Mouse (Mus musculus) CH12.LX (cell line): ENCODE measurements at regions not wholly inside any gene's neighbourhood (a gene's known extent, or its start where the extent isn't known, plus 50 kb on each side); places are given as distances from the start of the nearest gene placed in this dataset.

ENCODE experiments used
- DNase-seq: peaks from one replicate; pipeline ENCODE4 v3.0.0-alpha.2; 2013; ENCODE audit errors: extremely low read depth
- H3K27ac ChIP-seq: 2 replicates; pipeline ENCODE4 v1.5.1; 2012; ENCODE audit warnings: low read depth, mild to moderate bottlenecking, control low read depth, moderate library complexity; ENCODE audit not compliant: insufficient read depth
- H3K27me3 ChIP-seq: replicated peaks from 2 replicates; pipeline ENCODE3; 2012; ENCODE audit warnings: inconsistent platforms
- H3K36me3 ChIP-seq, 2 experiments: replicated peaks in 1 of 2; 2 replicates each; pipeline versions ENCODE3 to v1.6.1; 2012; ENCODE audit warnings: inconsistent platforms in 1 of 2, low read length in 1 of 2, mild to moderate bottlenecking in 1 of 2, mixed read lengths in 1 of 2, moderate library complexity in 1 of 2; ENCODE audit not compliant: control insufficient read depth in 1 of 2, insufficient read depth in 1 of 2
- H3K4me1 ChIP-seq, 2 experiments: 2 replicates each; pipeline ENCODE4 v1.6.1; 2012; ENCODE audit warnings: inconsistent platforms in 1 of 2, moderate library complexity in 1 of 2; ENCODE audit not compliant: insufficient read depth in 2 of 2, control insufficient read depth in 1 of 2
- H3K4me2 ChIP-seq: 2 replicates; pipeline ENCODE4 v1.6.1; 2012; ENCODE audit warnings: low read depth, mild to moderate bottlenecking, control low read depth; ENCODE audit not compliant: poor library complexity, insufficient read depth, severe bottlenecking
- H3K4me3 ChIP-seq, 3 experiments: fragments of 150-350 bp in 1 of 3; sonication (generic) in 1 of 3; replicated peaks in 1 of 3; 2 replicates each; pipeline versions ENCODE3 to v1.5.1; 2011 to 2012; ENCODE audit warnings: low read depth in 2 of 3, low read length in 2 of 3, mild to moderate bottlenecking in 2 of 3, moderate library complexity in 2 of 3, control low read depth in 1 of 3, improper control_type of control experiment in 1 of 3, inconsistent platforms in 1 of 3, mixed read lengths in 1 of 3; ENCODE audit not compliant: poor library complexity in 1 of 3
- H3K79me2 ChIP-seq: replicated peaks from 2 replicates; pipeline ENCODE4 v1.6.1; 2012; ENCODE audit warnings: mild to moderate bottlenecking, moderate library complexity; ENCODE audit not compliant: control insufficient read depth, poor library complexity, insufficient read depth, severe bottlenecking; ENCODE audit errors: extremely low read depth
- H3K9ac ChIP-seq: 2 replicates; pipeline ENCODE4 v1.6.1; 2012; ENCODE audit warnings: low read depth, mild to moderate bottlenecking, control low read depth, moderate library complexity; ENCODE audit not compliant: insufficient read depth
- H3K9me3 ChIP-seq: replicated peaks from 2 replicates; pipeline ENCODE3; 2012; ENCODE audit warnings: low read length, inconsistent platforms, mixed read lengths
- BHLHE40 ChIP-seq: IDR thresholded peaks from 2 replicates; pipeline ENCODE4 v1.6.1; 2011; ENCODE audit warnings: mild to moderate bottlenecking, low read depth, low read length, improper control_type of control experiment
- CHD1 ChIP-seq: IDR thresholded peaks from 2 replicates; pipeline ENCODE4 v1.6.1; 2012; ENCODE audit warnings: low read depth, low read length, improper control_type of control experiment, inconsistent platforms
- EP300 ChIP-seq: IDR thresholded peaks from 2 replicates; pipeline ENCODE4 v1.6.1; 2011; ENCODE audit warnings: low read length, improper control_type of control experiment
- ETS1 ChIP-seq: conservative IDR thresholded peaks from 2 replicates; pipeline ENCODE4 v1.6.1; 2012; ENCODE audit warnings: low read depth, mild to moderate bottlenecking, inconsistent platforms, low read length, improper control_type of control experiment, moderate library complexity
- GABPA ChIP-seq: IDR thresholded peaks from 2 replicates; pipeline ENCODE4 v1.6.1; 2012; ENCODE audit warnings: low read depth, low read length, improper control_type of control experiment, inconsistent platforms; ENCODE audit not compliant: insufficient replicate concordance
- IRF4 ChIP-seq: IDR thresholded peaks from 2 replicates; pipeline ENCODE4 v1.6.1; 2014; ENCODE audit warnings: low read depth, mild to moderate bottlenecking, inconsistent platforms, low read length, improper control_type of control experiment
- MEF2A ChIP-seq: IDR thresholded peaks from 2 replicates; pipeline ENCODE4 v1.6.1; 2014; ENCODE audit warnings: low read depth, mild to moderate bottlenecking, inconsistent platforms, low read length, improper control_type of control experiment, borderline replicate concordance
- MYC ChIP-seq: IDR thresholded peaks from 2 replicates; pipeline ENCODE4 v1.6.1; 2011; ENCODE audit warnings: low read depth, mild to moderate bottlenecking, improper control_type of control experiment, low read length
- POLR2AphosphoS2 ChIP-seq: IDR thresholded peaks from 2 replicates; pipeline ENCODE4 v1.6.1; 2011; ENCODE audit warnings: low read depth, low read length, improper control_type of control experiment
- RCOR1 ChIP-seq: conservative IDR thresholded peaks from 2 replicates; pipeline ENCODE4 v1.6.1; 2012; ENCODE audit warnings: low read depth, mild to moderate bottlenecking, inconsistent platforms, low read length, improper control_type of control experiment
- USF1 ChIP-seq: IDR thresholded peaks from 2 replicates; pipeline ENCODE4 v1.6.1; 2014; ENCODE audit warnings: low read depth, mild to moderate bottlenecking, inconsistent platforms, low read length, improper control_type of control experiment
- ZC3H11A ChIP-seq: IDR thresholded peaks from 2 replicates; pipeline ENCODE4 v1.6.1; 2012; ENCODE audit warnings: low read depth, mild to moderate bottlenecking, inconsistent platforms, low read length, improper control_type of control experiment
- ZKSCAN1 ChIP-seq: IDR thresholded peaks from 2 replicates; pipeline ENCODE4 v1.6.1; 2012; ENCODE audit warnings: low read depth, inconsistent platforms, low read length, improper control_type of control experiment, borderline replicate concordance
- ZMIZ1 ChIP-seq: IDR thresholded peaks from 2 replicates; pipeline ENCODE4 v1.6.1; 2012; ENCODE audit warnings: low read depth, mild to moderate bottlenecking, inconsistent platforms, low read length, improper control_type of control experiment
- dilution Hi-C: fragments of 300-500 bp; cut with MboI; formaldehyde crosslinking; loops from 2 replicates; pipeline ENCODE4 v1.14.3; 2020; ENCODE audit warnings: low sequenced_read_pairs; ENCODE audit not compliant: extremely low pct_unique_long_range_greater_than_20kb, extremely low pct_ligation_motif_present
- in situ Hi-C: fragments of 300-500 bp; cut with MboI; formaldehyde crosslinking; loops from 3 replicates; pipeline ENCODE4 v1.14.3; 2019; ENCODE audit warnings: low sequenced_read_pairs, low pct_ligation_motif_present, low pct_unique_long_range_greater_than_20kb, mixed read lengths

DNA sequence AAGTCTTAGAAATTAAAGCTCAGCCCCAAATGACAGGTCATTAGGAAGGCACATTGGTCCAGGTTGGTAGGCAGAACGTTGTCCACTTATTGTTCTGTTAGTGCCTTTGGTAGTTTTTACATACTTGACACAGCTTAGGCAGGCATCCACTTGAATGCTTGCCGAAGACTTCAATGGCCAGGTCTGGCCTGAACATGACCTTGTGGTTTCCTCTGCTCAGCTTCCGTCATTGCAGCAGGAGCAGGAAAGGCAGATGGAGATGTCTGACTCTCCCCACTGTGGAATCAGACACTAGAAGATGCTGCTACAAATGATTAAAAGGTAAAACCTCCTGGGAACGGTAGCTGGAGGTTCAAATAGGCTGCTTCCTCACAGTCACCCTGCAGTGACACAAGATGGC lies 159.5 kb upstream of the Rybp start:
- no peaks in the 10 kb centered on the region for H3K36me3 ChIP-seq
- dilution Hi-C loops, result no loop called here
- peaks cover 10% of the 10 kb centered on the region for H3K9me3 ChIP-seq
- DNase-seq, result no peak
- H3K27me3 ChIP-seq, result no peaks in the 10 kb centered on the region
- H3K4me1 ChIP-seq, result peaks cover 0 to 14% of the 10 kb centered on the region in 2 experiments; a peak in 2 of 4 replicates
- no peak overlapping the region for H3K9ac ChIP-seq
- TF ChIP-seq BHLHE40 (no peak), MEF2A (no peak), RCOR1 (no peak), EP300 (no peak), ZMIZ1 (no peak), ETS1 (no peak), MYC (no peak), CHD1 (no peak), IRF4 (no peak), ZKSCAN1 (no peak), GABPA (no peak), USF1 (no peak), ZC3H11A (no peak)
- H3K4me2 ChIP-seq, result no peak overlapping the region
- in situ Hi-C loops, result no loop called here
- no peaks in the 10 kb centered on the region for H3K79me2 ChIP-seq
- no peak overlapping the region for H3K27ac ChIP-seq
- H3K4me3 ChIP-seq, result no peak overlapping the region

DNA sequence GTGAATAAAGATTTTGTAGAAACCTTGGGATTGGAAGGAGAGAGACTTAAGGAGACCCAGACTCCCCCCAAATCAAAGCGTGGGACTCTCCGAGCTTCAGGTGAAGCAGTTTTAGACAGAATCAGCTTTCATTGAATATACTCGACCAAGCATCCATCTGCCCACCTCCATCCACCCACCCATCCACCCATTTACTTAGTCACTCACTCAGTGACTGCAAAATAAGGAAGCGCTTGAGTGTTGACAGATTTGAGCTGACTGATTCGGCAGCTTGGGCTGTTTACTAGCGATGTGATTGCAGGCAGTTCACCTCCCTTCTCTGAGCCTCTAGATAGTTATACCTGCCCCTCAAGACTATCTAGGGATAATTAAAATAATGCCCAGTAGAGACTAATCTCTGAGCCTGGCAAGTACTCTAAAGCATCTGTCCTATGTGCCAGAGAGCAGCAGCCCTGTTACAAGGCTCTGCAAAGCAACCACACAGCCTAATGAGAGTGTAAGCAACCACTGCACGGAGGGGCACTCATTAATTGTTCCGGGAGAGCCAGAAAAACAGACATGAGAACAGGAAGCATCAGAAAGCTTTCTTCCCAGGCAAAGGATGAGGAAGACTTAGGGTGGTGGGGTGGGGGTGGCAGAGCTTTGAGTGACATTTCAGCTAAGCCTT lies 151.9 kb upstream of the Rybp start:
- peak; percentile 31 for DNase-seq
- dilution Hi-C loops (no loop called here), in situ Hi-C loops (no loop called here)
- no peak overlapping the region for H3K27ac ChIP-seq
- H3K79me2 ChIP-seq, result no peaks in the 10 kb centered on the region
- H3K4me1 ChIP-seq, result peaks cover 7 to 44% of the 10 kb centered on the region in 2 experiments
- H3K9me3 ChIP-seq, result peaks cover 4% of the 10 kb centered on the region
- no peak overlapping the region for H3K4me3 ChIP-seq
- H3K36me3 ChIP-seq, result no peaks in the 10 kb centered on the region
- H3K4me2 ChIP-seq, result peak overlapping the region; percentile 68
- H3K27me3 ChIP-seq, result no peaks in the 10 kb centered on the region
- TF ChIP-seq EP300 (peak; percentile 2; the same call in 1 of the 2 replicates), POLR2AphosphoS2 (no peak)
- H3K9ac ChIP-seq, result no peak overlapping the region
